ENCODE assay signal across 8 mouse cellular contexts in the genomic region with DNA sequence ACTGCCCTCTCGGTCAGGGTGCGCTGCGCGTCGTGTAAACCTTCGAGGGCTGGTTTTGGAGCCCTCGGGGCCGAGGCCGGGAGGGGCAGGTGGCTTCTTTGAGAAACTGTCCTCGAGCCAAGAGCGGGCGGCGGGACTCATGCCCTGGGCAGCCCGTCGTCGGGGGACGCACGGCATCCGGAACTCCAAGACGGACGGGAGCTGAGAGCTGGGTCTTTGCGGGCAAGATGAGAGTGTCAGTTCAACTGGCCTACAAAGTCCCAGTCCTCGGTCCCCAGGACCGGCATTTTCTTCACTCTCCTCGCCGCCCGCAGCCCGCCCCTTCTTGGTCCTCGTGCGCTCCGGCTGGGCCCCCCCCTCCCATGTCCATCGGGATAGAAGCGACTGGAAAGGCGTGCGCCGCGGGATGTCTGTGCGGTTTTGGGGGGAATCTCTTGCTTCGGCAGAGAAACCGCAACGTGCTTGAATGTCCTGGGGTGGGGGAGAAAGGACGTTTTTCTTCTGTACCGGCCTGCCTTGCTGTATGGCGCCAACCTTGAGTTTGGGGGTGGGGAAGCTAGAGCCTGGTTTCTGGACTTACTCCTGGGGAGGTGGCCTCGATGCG.
DNase-seq lines count a peak whose midpoint lies in the region; ATAC-seq and TF ChIP-seq lines count a peak whose summit lies in the region.

No protein-coding gene starts in this region.

- H3K4me1 ChIP-seq in erythroblast, embryonic 14.5 days (ENCODE audit: control insufficient read depth), result peaks cover 13% of the 10 kb centered on the region
- H3K4me1 ChIP-seq in kidney, postnatal 0 days (replicated peaks; ENCODE audit: insufficient read depth, low read length), result peaks cover 35% of the 10 kb centered on the region
- H3K4me1 ChIP-seq in midbrain, embryonic 14.5 days (ENCODE audit: control insufficient read depth, insufficient read depth, low read length), result peaks cover 10% of the 10 kb centered on the region; the same call in 1 of the 2 replicates

- H3K9me3 ChIP-seq in erythroblast, embryonic 14.5 days (ENCODE audit: control insufficient read depth, low read length), result peaks cover 6% of the 10 kb centered on the region; the same call in 1 of the 2 replicates
- H3K9me3 ChIP-seq in kidney, postnatal 0 days (replicated peaks; ENCODE audit: low read length), result no peaks in the 10 kb centered on the region
- H3K9me3 ChIP-seq in midbrain, embryonic 14.5 days (ENCODE audit: control insufficient read depth, low read length), result no peaks in the 10 kb centered on the region

- DNase-seq in adrenal gland, postnatal 25 days, result peak; percentile 54
- peak; percentile 37 to 47 for DNase-seq in gastrocnemius, postnatal 36 days
- DNase-seq in kidney, postnatal 0 days (ENCODE audit: low spot score), result peak; percentile 27
- peak; percentile 34 for DNase-seq in midbrain, embryonic 14.5 days
- no peak for DNase-seq in retina, postnatal 1 day

- H3K4me2 ChIP-seq in kidney, postnatal 0 days (ENCODE audit: low read length), result peak overlapping the region; percentile 100
- H3K4me2 ChIP-seq in midbrain, embryonic 14.5 days (ENCODE audit: low read length), result peak overlapping the region; percentile 81

- ATAC-seq in erythroblast, adult 5-6 weeks (replicated peaks; ENCODE audit: low FRiP score, poor library complexity, severe bottlenecking), result no peak
- ATAC-seq in kidney, postnatal 0 days (replicated peaks; ENCODE audit: low FRiP score, low read depth), result no peak
- no peak for ATAC-seq in midbrain, embryonic 14.5 days (ENCODE audit: low FRiP score, low TSS enrichment)
- no peak for ATAC-seq in megakaryocyte-erythroid progenitor cell, adult 5-6 weeks (replicated peaks; ENCODE audit: low FRiP score, low TSS enrichment, poor library complexity, severe bottlenecking)

- TF ChIP-seq CTCF in kidney, postnatal 0 days (IDR thresholded peaks at IDR 0.05; ENCODE audit: low read depth), result no peak

- H3K4me3 ChIP-seq in erythroblast, embryonic 14.5 days (replicated peaks), result peak overlapping the region; percentile 56
- H3K4me3 ChIP-seq in kidney, postnatal 0 days (replicated peaks; ENCODE audit: low read depth, low read length), result peak overlapping the region; percentile 67
- peak overlapping the region; percentile 57 for H3K4me3 ChIP-seq in midbrain, embryonic 14.5 days (replicated peaks; ENCODE audit: low read depth, low read length)

- no peaks in the 10 kb centered on the region for H3K36me3 ChIP-seq in erythroblast, embryonic 14.5 days (ENCODE audit: control insufficient read depth)
- no peaks in the 10 kb centered on the region for H3K36me3 ChIP-seq in kidney, postnatal 0 days (ENCODE audit: insufficient read depth, low read length)
- no peaks in the 10 kb centered on the region for H3K36me3 ChIP-seq in midbrain, embryonic 14.5 days (ENCODE audit: control insufficient read depth, insufficient read depth, low read length)

- peak overlapping the region; percentile 78 for H3K9ac ChIP-seq in kidney, postnatal 0 days (ENCODE audit: low read depth, low read length)
- peak overlapping the region; percentile 45; the same call in 1 of the 2 replicates for H3K9ac ChIP-seq in midbrain, embryonic 14.5 days (replicated peaks; ENCODE audit: low read length)

- H3K27me3 ChIP-seq in erythroblast, embryonic 14.5 days (ENCODE audit: control insufficient read depth), result peaks cover 82% of the 10 kb centered on the region
- no peaks in the 10 kb centered on the region for H3K27me3 ChIP-seq in kidney, postnatal 0 days (ENCODE audit: insufficient read depth, low read length)
- peaks cover 32% of the 10 kb centered on the region for H3K27me3 ChIP-seq in midbrain, embryonic 14.5 days (ENCODE audit: control insufficient read depth, insufficient read depth, low read length)

- WGBS in kidney, postnatal 0 days, result 2% methylated on average over 46 of the region's 46 CpGs
- under 1% methylated on average over 46 of the region's 46 CpGs for WGBS in midbrain, embryonic 14.5 days

- H3K27ac ChIP-seq in kidney, postnatal 0 days, result peak overlapping the region; percentile 70; the same call in 1 of the 2 replicates
- no peak overlapping the region for H3K27ac ChIP-seq in midbrain, embryonic 14.5 days (replicated peaks; ENCODE audit: low read depth, low read length)

- intact Hi-C loops in gastrocnemius, postnatal 36 days (cut with DNase I), result loop anchor here (2.0 to 5.0 kb wide), 2 partner anchors 175 to 209 kb away; no protein-coding TSS in a partner anchor
